Mouse (Mus musculus): ENCODE results near the gene Klhl10.

DNA sequence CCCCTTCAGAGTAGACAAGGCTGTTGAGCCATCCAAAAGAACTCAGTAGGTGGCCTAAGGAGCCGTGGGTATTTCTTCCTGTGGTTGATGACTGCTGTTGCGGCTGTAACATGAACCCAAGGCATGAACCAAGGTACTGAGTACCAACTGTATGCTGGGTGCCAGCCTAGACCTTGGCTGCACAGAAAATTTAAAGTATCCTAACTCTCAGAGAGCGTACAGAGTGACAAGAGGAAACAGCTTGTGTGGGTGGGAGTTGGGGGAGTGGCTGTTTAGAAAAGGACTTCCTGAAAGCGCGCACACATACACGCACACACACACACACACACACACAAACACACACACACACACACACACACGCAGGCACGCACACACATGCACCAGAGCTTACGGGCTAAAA is 42.4 kb upstream of the Klhl10 start:
- TF ChIP-seq CTCF (IDR thresholded peaks at IDR 0.05; ENCODE audit: borderline replicate concordance, insufficient read depth, low read length) (no peak), POLR2A (IDR thresholded peaks at IDR 0.05; ENCODE audit: low read depth, low read length) (no peak)

Data from embryonic fibroblast, embryonic 13.5 days (primary cell).